ENCODE assay signal across 9 mouse cellular contexts in the genomic region with DNA sequence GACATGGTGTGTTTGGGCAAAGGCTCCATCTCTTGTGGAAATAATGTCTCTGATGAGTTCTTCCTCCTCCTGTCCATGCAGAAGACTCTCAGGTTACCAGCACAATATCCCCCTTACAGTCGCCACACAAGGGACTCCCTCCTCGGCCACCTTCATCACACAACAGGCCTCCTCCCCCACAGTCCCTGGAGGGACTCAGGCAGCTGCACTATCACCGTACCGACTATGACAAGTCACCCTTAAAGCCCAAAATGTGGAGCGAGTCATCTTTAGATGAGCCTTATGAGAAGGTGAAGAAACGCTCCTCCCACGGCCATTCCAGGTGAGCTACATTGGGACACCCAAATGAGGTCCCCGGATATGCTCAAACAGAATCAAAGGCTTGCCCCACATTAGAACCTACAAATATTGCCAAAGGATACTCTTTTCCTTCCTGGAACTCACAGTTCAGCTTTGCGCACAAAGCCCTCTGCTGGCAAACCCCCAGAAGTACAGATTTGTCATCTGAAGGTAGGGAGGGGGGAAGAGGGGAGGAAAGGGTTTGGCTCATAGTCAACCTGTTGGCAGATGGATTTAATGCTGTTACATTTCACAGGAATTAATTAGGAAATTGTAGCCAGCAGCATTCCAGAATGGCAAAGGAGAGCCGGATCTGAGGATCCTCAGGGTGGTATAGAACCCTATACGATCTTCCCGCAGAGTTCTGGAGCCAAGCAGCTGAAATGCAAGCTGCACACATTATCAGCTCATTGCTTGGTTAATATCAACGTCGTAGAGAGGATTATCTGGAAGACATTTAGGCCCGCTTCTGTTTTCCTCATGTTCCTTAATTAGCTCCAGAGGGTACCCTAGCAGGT. TPM values are rescaled to one million over a fixed set of nuclear protein-coding genes. Genes with fewer than 3 reads are reported as not detected.
DNase-seq lines count a peak whose midpoint lies in the region; ATAC-seq and TF ChIP-seq lines count a peak whose summit lies in the region.
"Had no signal": no experiment of that assay in that cellular context is flagged by ENCODE, and none has a peak within 500 bp of the region (broad histone marks: within the 10 kb centered on the region; RNA-seq: fewer than 3 reads in every experiment).

No protein-coding gene starts in this region.

- peak; percentile 13; the same call in 1 of the 2 replicates for ATAC-seq in embryonic facial prominence, embryonic 15.5 days (ENCODE audit: insufficient number of reproducible peaks, low FRiP score, low TSS enrichment, low read depth)

- peak; percentile 63 to 68 for DNase-seq in heart, adult 2 months
- DNase-seq in heart, embryonic 10.5 days (ENCODE audit: low spot score): no peak
- peak; percentile 84 for DNase-seq in heart, postnatal 4 days
- peak; percentile 72 for DNase-seq in layer of hippocampus, adult 9-11 months
- DNase-seq in lung, postnatal 14 days: peak; percentile 81
- peak; percentile 79 to 85 for DNase-seq in right cerebral cortex, postnatal 10 days (ENCODE audit: low spot score in 2 of 2)

- H3K4me3 ChIP-seq in heart, adult 2 months: no peak overlapping the region
- H3K4me3 ChIP-seq in heart, embryonic 10.5 days: no peak overlapping the region
- no peak overlapping the region for H3K4me3 ChIP-seq in bone marrow, adult 2 months (replicated peaks; ENCODE audit: control insufficient read depth, low read depth, low read length)
- H3K4me3 ChIP-seq in embryonic facial prominence, embryonic 15.5 days (replicated peaks): no peak overlapping the region
- H3K4me3 ChIP-seq: midbrain, embryonic 12.5 days had no signal

- TF ChIP-seq CTCF in heart, adult 2 months (IDR thresholded peaks at IDR 0.05): peak; percentile 88
- TF ChIP-seq CTCF in bone marrow, adult 2 months (IDR thresholded peaks at IDR 0.05; ENCODE audit: control insufficient read depth, insufficient read depth, low read length): peak; percentile 44

- intact Hi-C loops in heart, adult 2 months (cut with DNase I): loop anchor here (1.0 to 10.0 kb wide), 4 partner anchors 42 to 786 kb away; no protein-coding TSS in a partner anchor

- H3K9me3 ChIP-seq in heart, embryonic 10.5 days: no peaks in the 10 kb centered on the region
- no peaks in the 10 kb centered on the region for H3K9me3 ChIP-seq in embryonic facial prominence, embryonic 15.5 days (replicated peaks)
- H3K9me3 ChIP-seq: midbrain, embryonic 12.5 days had no signal

- 26% methylated on average over 15 of the region's 15 CpGs for whole genome bisulfite sequencing in heart, adult 2 months
- 48% methylated on average over 15 of the region's 15 CpGs for WGBS in heart, embryonic 10.5 days
- 64% methylated on average over 15 of the region's 15 CpGs for WGBS in bone marrow, adult 2 months
- 31% methylated on average over 15 of the region's 15 CpGs for WGBS in embryonic facial prominence, embryonic 15.5 days

- no peaks in the 10 kb centered on the region for H3K79me2 ChIP-seq in heart, adult 2 months (replicated peaks; ENCODE audit: control insufficient read depth, insufficient read depth, low read length)

- no peak overlapping the region for H3K9ac ChIP-seq in heart, adult 2 months (ENCODE audit: low read depth, low read length)
- H3K9ac ChIP-seq in embryonic facial prominence, embryonic 15.5 days: no peak overlapping the region
- H3K9ac ChIP-seq: midbrain, embryonic 12.5 days had no signal

- TF ChIP-seq EP300 in heart, adult 2 months (IDR thresholded peaks at IDR 0.05; ENCODE audit: insufficient read depth, low read depth, low read length): peak; percentile 68; the same call in 1 of the 2 replicates

- TF ChIP-seq POLR2A in heart, adult 2 months (IDR thresholded peaks at IDR 0.05; ENCODE audit: insufficient read depth, low read depth, low read length): no peak
- TF ChIP-seq POLR2A in bone marrow, adult 2 months (IDR thresholded peaks at IDR 0.05; ENCODE audit: borderline replicate concordance, control insufficient read depth, low read depth, low read length): no peak

- no peaks in the 10 kb centered on the region for H3K27me3 ChIP-seq in heart, adult 2 months (ENCODE audit: control insufficient read depth, insufficient read depth, low read length)
- no peaks in the 10 kb centered on the region for H3K27me3 ChIP-seq in heart, embryonic 10.5 days (ENCODE audit: insufficient read depth, poor library complexity, severe bottlenecking)
- H3K27me3 ChIP-seq in embryonic facial prominence, embryonic 15.5 days: no peaks in the 10 kb centered on the region
- H3K27me3 ChIP-seq: midbrain, embryonic 12.5 days had no signal

- no peak overlapping the region for H3K4me2 ChIP-seq in embryonic facial prominence, embryonic 15.5 days (replicated peaks)
- H3K4me2 ChIP-seq: midbrain, embryonic 12.5 days had no signal

- peaks cover 7% of the 10 kb centered on the region for H3K4me1 ChIP-seq in heart, adult 2 months (ENCODE audit: control insufficient read depth, insufficient read depth, low read length)
- peaks cover 15% of the 10 kb centered on the region for H3K4me1 ChIP-seq in heart, embryonic 10.5 days
- H3K4me1 ChIP-seq in bone marrow, adult 2 months (ENCODE audit: control insufficient read depth, insufficient read depth, low read length): no peaks in the 10 kb centered on the region
- H3K4me1 ChIP-seq in embryonic facial prominence, embryonic 15.5 days: peaks cover 25% of the 10 kb centered on the region
- H3K4me1 ChIP-seq: midbrain, embryonic 12.5 days had no signal

- H3K36me3 ChIP-seq in heart, adult 2 months (ENCODE audit: control insufficient read depth, insufficient read depth, low read length): peaks cover 2% of the 10 kb centered on the region
- peaks cover 80% of the 10 kb centered on the region for H3K36me3 ChIP-seq in heart, embryonic 10.5 days
- peaks cover 72% of the 10 kb centered on the region for H3K36me3 ChIP-seq in embryonic facial prominence, embryonic 15.5 days

- H3K27ac ChIP-seq in heart, adult 2 months: peak overlapping the region; percentile 21; the same call in 1 of the 2 replicates
- no peak overlapping the region for H3K27ac ChIP-seq in heart, embryonic 10.5 days
- H3K27ac ChIP-seq in bone marrow, adult 2 months (ENCODE audit: control insufficient read depth, insufficient read depth, low read depth, low read length, poor library complexity): no peak overlapping the region
- H3K27ac ChIP-seq in embryonic facial prominence, embryonic 15.5 days (replicated peaks): peak overlapping the region; percentile 18; the same call in 1 of the 2 replicates
- H3K27ac ChIP-seq: midbrain, embryonic 12.5 days had no signal

RNA-seq across cellular contexts. Expression of a gene that starts 50.7 kb away (rescaled TPM):
- 10 to 100 TPM; 29.0 to 34.7 TPM for total RNA-seq in heart, adult 2 months (2021)
- polyA plus RNA-seq in heart, adult 2 months (2012; rRNA removed): 11.4 and 23.9 TPM in 2 replicates
- polyA plus RNA-seq in heart, embryonic 10.5 days (2016; fragmentation: Nextera tagmentation; extraction: Ambion mirVana): 31.1 and 33.3 TPM in 2 replicates
- polyA plus RNA-seq in bone marrow, adult 2 months (2011; ENCODE audit: insufficient read depth, insufficient read length, low replicate concordance, missing spikeins): 21.3 and 22.9 TPM in 2 replicates
- polyA plus RNA-seq in embryonic facial prominence, embryonic 15.5 days (2015; fragmentation: Nextera tagmentation; extraction: Ambion mirVana): 36.6 and 37.9 TPM in 2 replicates
- total RNA-seq in heart, postnatal 4 days (2021): 10 to 100 TPM; 29.5 to 35.2 TPM

Comparison
In these comparisons a context has a peak if more than half of its experiments do, and no peak if none do; other contexts are left out.
1. H3K27ac ChIP-seq: peak in heart, adult 2 months (single experiment) and embryonic facial prominence, embryonic 15.5 days (single experiment); none in heart, embryonic 10.5 days (single experiment) and bone marrow, adult 2 months (single experiment).